Mouse (Mus musculus) forelimb bud, embryonic 11.5 days (tissue): Measurements from ENCODE around the gene Carnmt1.

Experiments
- DNase-seq: peaks from one replicate; pipeline ENCODE4 v3.0.0-alpha.2; 2012; ENCODE audit warnings: low read depth, low spot score

The Carnmt1 gene

GRCm38 (mm10) chr19:18712866-18713300 lies 42.3 kb downstream of the Carnmt1 start, which contains the start of gene D030056L22Rik:
Gene D030056L22Rik (plus strand): TSS chr19:18713193.
- DNase-seq = peak; percentile 98

DNA sequence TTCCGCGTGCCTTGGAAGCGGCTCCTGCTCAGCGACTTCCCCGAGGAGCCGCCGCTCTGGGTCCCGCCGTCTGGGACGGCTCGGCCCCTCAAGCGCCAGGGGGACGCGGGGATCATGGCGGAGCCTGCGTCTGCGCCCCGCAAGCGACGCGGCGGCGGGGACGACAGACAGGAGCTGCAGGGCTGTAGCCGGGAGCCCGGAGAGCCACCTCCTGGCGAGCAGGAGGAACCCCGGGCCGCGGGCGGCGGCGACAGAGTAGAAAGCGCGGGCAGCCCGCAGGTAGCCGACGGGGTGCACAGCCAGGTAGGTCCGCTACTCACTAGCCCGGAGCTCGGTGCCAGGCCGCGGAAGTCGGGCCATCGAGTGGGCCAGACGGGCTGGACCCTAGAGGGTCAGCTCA lies 42.8 kb downstream of the Carnmt1 start:
- DNase-seq = peak; percentile 11

- peak; percentile 83 for DNase-seq
Observed at GRCm38 (mm10) chr19:18716374-18716773, 45.8 kb downstream of the Carnmt1 start.

- no peak for DNase-seq
Observed at GRCm38 (mm10) chr19:18720337-18720736, 49.8 kb downstream of the Carnmt1 start.

- DNase-seq = no peak
Observed at GRCm38 (mm10) chr19:18725186-18725585, 54.6 kb downstream of the Carnmt1 start.

GRCm38 (mm10) chr19:18730255-18730654 lies 59.7 kb downstream of the Carnmt1 start:
- DNase-seq = no peak

GRCm38 (mm10) chr19:18731077-18731476 lies 60.5 kb downstream of the Carnmt1 start:
- DNase-seq = peak; percentile 68

GRCm38 (mm10) chr19:18735901-18736300 lies 65.3 kb downstream of the Carnmt1 start:
- no peak for DNase-seq

- no peak for DNase-seq
Observed at GRCm38 (mm10) chr19:18739146-18739545, 68.6 kb downstream of the Carnmt1 start.

- DNase-seq = no peak
Observed at GRCm38 (mm10) chr19:18743946-18744345, 73.4 kb downstream of the Carnmt1 start.

GRCm38 (mm10) chr19:18746576-18747340 lies 76.2 kb downstream of the Carnmt1 start:
- DNase-seq = no peak

- DNase-seq = no peak
Observed at GRCm38 (mm10) chr19:18747379-18747778, 76.8 kb downstream of the Carnmt1 start.

- no peak for DNase-seq
Observed at GRCm38 (mm10) chr19:18749598-18750339, 79.2 kb downstream of the Carnmt1 start, which contains the start of gene Trpm6. Gene Trpm6 (plus strand): TSS chr19:18749983.
